Mouse (Mus musculus): ENCODE results near the gene Mepce.

The Mepce gene

DNA sequence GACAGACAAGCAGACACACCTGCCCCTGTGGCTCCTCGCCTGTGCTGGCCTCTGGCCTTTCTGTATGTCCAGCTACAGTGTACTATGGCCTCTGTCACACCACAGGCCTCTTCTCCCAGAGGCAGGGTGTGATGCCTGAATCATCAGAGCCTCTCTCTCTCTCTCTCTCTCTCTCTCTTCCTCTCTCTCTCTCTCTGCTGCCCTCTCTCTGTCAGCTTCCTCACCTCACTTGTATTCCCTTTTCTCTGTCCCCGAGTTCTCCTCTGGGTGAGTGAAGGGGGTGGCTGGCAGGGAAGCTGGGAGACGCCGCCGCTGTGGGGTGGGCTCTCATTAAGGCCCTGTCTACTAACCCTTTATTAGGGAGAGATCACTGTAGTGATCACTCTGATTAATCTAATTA lies 48.9 kb downstream of the Mepce start:
- no peak for DNase-seq

DNA sequence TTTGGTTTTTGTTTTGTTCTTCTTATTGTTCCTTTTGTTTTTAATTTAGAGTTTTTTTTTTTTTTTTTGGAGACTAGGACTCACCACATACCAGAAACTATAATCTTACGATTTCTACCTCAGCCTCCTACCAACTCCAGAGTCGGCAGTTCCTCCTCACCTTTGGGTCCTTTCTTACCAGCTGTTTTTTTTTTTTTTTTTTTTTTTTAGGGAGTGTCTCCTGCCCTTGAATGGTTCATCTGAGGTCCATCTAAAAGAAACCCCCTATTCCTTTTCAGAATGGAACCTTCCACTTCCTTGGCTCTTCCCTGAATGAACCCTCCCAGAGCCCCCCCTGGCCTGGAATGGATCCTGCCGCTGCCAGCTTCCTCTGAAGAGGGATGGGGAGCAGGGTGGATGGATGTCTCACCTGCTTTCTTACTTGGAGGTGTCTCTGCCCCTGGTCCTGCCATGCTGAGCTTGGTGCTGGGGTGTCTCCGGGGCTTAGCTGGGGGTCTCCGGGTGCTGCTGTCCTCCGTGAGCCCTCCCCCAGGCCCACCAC lies 50.0 kb downstream of the Mepce start:
- DNase-seq = no peak

DNA sequence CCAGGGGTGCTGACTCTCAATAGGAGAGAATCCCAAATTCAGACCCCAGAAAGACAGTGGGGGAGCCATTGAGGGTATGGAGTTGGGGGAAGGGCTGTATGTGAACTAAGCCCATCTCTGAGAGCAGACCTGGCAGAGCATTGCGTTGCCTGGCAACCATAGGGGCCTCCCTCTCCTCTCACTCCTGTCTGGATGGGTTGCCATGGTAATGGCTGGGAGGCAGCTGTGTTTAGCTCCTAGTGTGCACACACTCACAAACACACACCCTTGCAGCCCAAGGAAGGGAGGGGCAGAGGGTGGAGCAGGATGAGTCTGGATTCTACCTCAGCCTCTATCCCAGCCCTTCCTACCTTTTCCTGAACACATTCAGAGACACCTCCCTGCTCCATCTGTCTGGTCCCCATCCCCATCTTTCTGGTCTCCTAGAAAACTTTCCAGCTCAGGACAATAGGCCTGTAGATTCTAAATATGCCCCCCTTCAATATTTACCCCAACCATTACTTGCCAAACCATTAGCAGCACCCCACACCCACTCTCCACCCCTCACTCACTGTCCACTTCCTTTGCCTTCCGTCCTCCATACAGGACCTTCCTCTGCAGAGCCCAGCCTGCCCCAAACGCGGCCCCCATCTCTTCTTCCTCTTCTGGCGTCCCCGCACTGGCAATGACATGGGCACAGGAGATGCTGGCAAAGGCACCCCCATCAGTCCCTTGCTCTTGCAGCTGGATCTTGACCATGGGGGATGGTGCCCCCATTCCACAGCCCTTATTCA lies 53.0 kb downstream of the Mepce start:
- no peak for DNase-seq

DNA sequence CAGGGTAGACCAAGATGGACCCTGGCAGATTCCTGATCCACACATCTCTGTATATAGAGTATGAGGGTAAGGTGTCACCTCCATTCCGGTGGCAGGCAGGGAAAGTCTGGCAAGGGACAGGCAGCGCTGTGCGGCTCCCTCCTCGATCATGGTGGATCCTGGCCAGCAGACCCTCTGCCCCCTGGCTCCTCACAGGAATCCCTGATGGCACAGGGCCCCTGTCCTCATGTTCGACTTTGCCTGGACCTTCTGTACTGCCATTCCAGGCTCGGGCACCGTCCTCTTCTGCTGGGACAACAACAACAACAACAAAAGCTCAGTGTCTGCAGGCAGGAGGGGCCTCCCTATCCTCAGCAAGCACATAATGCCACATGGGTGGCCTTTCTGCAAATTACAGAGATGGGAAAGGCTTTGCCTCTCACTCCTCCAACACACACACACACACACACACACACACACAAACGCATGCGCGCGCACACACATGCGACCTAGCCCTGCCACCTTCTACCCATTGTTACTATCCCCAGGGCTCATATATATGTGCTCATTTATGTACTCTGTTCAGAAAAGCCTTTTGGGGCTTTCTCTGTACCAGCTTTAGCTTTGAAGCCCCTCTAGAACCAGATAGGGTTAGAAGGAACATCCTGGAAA lies 53.7 kb downstream of the Mepce start:
- no peak for DNase-seq
